Mouse (Mus musculus): ENCODE measurements around the gene Nmt1. TPM values are rescaled to one million over a fixed set of nuclear protein-coding genes. Genes with fewer than 3 reads are reported as not detected.

Nmt1 gene
- polyA plus RNA-seq, 1 experiment from 2014 or later: 26.8 TPM

GRCm38 (mm10) chr11:103010454-103011205 lies 17.4 kb upstream of the Nmt1 start:
- Histone ChIP-seq H3K9ac (ENCODE audit: low read depth, low read length) (no peak overlapping the region), H3K4me2 (ENCODE audit: low read length) (no peak overlapping the region), H3K4me1 (ENCODE audit: control insufficient read depth, insufficient read depth, low read length) (peaks cover 15% of the 10 kb centered on the region), H3K4me3 (ENCODE audit: low read depth, low read length) (no peak overlapping the region), H3K27me3 (ENCODE audit: control insufficient read depth, insufficient read depth, low read depth, low read length) (no peaks in the 10 kb centered on the region), H3K9me3 (replicated peaks; ENCODE audit: control insufficient read depth, low read length, poor library complexity, severe bottlenecking) (no peaks in the 10 kb centered on the region), H3K36me3 (ENCODE audit: control insufficient read depth, insufficient read depth, low read length) (no peaks in the 10 kb centered on the region), H3K27ac (ENCODE audit: low read length) (no peak overlapping the region)
- ATAC-seq: no peak
- WGBS: 85% methylated on average over 13 of the region's 13 CpGs

- 98% methylated on average over 2 of the region's 2 CpGs for WGBS
- no peak overlapping the region for H3K27ac ChIP-seq (ENCODE audit: low read length)
- no peaks in the 10 kb centered on the region for H3K27me3 ChIP-seq (ENCODE audit: control insufficient read depth, insufficient read depth, low read depth, low read length)
- H3K9me3 ChIP-seq (replicated peaks; ENCODE audit: control insufficient read depth, low read length, poor library complexity, severe bottlenecking): no peaks in the 10 kb centered on the region
- peaks cover 20% of the 10 kb centered on the region for H3K4me1 ChIP-seq (ENCODE audit: control insufficient read depth, insufficient read depth, low read length)
- H3K4me2 ChIP-seq (ENCODE audit: low read length): no peak overlapping the region
- no peak overlapping the region for H3K9ac ChIP-seq (ENCODE audit: low read depth, low read length)
- H3K4me3 ChIP-seq (ENCODE audit: low read depth, low read length): no peak overlapping the region
- H3K36me3 ChIP-seq (ENCODE audit: control insufficient read depth, insufficient read depth, low read length): no peaks in the 10 kb centered on the region
- no peak for ATAC-seq
Measured at GRCm38 (mm10) chr11:103011206-103011497, 16.8 kb upstream of the Nmt1 start.

GRCm38 (mm10) chr11:103015881-103016825 lies 11.8 kb upstream of the Nmt1 start:
- peak overlapping the region; percentile 92 for H3K27ac ChIP-seq (ENCODE audit: low read length)
- no peaks in the 10 kb centered on the region for H3K27me3 ChIP-seq (ENCODE audit: control insufficient read depth, insufficient read depth, low read depth, low read length)
- peak; percentile 16; the same call in 1 of the 2 replicates for ATAC-seq
- H3K4me2 ChIP-seq (ENCODE audit: low read length): peak overlapping the region; percentile 59
- H3K9me3 ChIP-seq (replicated peaks; ENCODE audit: control insufficient read depth, low read length, poor library complexity, severe bottlenecking): no peaks in the 10 kb centered on the region
- H3K4me3 ChIP-seq (ENCODE audit: low read depth, low read length): peak overlapping the region; percentile 67
- H3K9ac ChIP-seq (ENCODE audit: low read depth, low read length): peak overlapping the region; percentile 82
- H3K36me3 ChIP-seq (ENCODE audit: control insufficient read depth, insufficient read depth, low read length): no peaks in the 10 kb centered on the region
- H3K4me1 ChIP-seq (ENCODE audit: control insufficient read depth, insufficient read depth, low read length): peaks cover 16% of the 10 kb centered on the region
- 46% methylated on average over 27 of the region's 27 CpGs for WGBS

GRCm38 (mm10) chr11:103016930-103017329 lies 11.1 kb upstream of the Nmt1 start:
- Histone ChIP-seq H3K4me1 (ENCODE audit: control insufficient read depth, insufficient read depth, low read length) (peaks cover 16% of the 10 kb centered on the region), H3K27me3 (ENCODE audit: control insufficient read depth, insufficient read depth, low read depth, low read length) (no peaks in the 10 kb centered on the region), H3K9me3 (replicated peaks; ENCODE audit: control insufficient read depth, low read length, poor library complexity, severe bottlenecking) (no peaks in the 10 kb centered on the region), H3K9ac (ENCODE audit: low read depth, low read length) (peak overlapping the region; percentile 82), H3K27ac (ENCODE audit: low read length) (peak overlapping the region; percentile 92), H3K36me3 (ENCODE audit: control insufficient read depth, insufficient read depth, low read length) (no peaks in the 10 kb centered on the region), H3K4me2 (ENCODE audit: low read length) (peak overlapping the region; percentile 59), H3K4me3 (ENCODE audit: low read depth, low read length) (peak overlapping the region; percentile 67)
- ATAC-seq: peak; percentile 98
- under 1% methylated on average over 39 of the region's 41 CpGs for WGBS

GRCm38 (mm10) chr11:103017661-103018060 lies 10.3 kb upstream of the Nmt1 start:
- H3K4me1 ChIP-seq (ENCODE audit: control insufficient read depth, insufficient read depth, low read length): peaks cover 16% of the 10 kb centered on the region
- no peak overlapping the region for H3K27ac ChIP-seq (ENCODE audit: low read length)
- no peak overlapping the region for H3K4me3 ChIP-seq (ENCODE audit: low read depth, low read length)
- no peak overlapping the region for H3K9ac ChIP-seq (ENCODE audit: low read depth, low read length)
- no peak overlapping the region for H3K4me2 ChIP-seq (ENCODE audit: low read length)
- no peak for ATAC-seq
- no peaks in the 10 kb centered on the region for H3K9me3 ChIP-seq (replicated peaks; ENCODE audit: control insufficient read depth, low read length, poor library complexity, severe bottlenecking)
- no peaks in the 10 kb centered on the region for H3K27me3 ChIP-seq (ENCODE audit: control insufficient read depth, insufficient read depth, low read depth, low read length)
- H3K36me3 ChIP-seq (ENCODE audit: control insufficient read depth, insufficient read depth, low read length): no peaks in the 10 kb centered on the region
- WGBS: 75% methylated on average over 9 of the region's 9 CpGs

- Histone ChIP-seq H3K4me3 (ENCODE audit: low read depth, low read length) (no peak overlapping the region), H3K36me3 (ENCODE audit: control insufficient read depth, insufficient read depth, low read length) (no peaks in the 10 kb centered on the region), H3K9ac (ENCODE audit: low read depth, low read length) (no peak overlapping the region), H3K27ac (ENCODE audit: low read length) (no peak overlapping the region), H3K27me3 (ENCODE audit: control insufficient read depth, insufficient read depth, low read depth, low read length) (no peaks in the 10 kb centered on the region), H3K9me3 (replicated peaks; ENCODE audit: control insufficient read depth, low read length, poor library complexity, severe bottlenecking) (no peaks in the 10 kb centered on the region), H3K4me2 (ENCODE audit: low read length) (no peak overlapping the region), H3K4me1 (ENCODE audit: control insufficient read depth, insufficient read depth, low read length) (peaks cover 16% of the 10 kb centered on the region)
- 72% methylated on average over 6 of the region's 6 CpGs for WGBS
- ATAC-seq: no peak
Measured at GRCm38 (mm10) chr11:103018860-103019259, 9.1 kb upstream of the Nmt1 start.

- Histone ChIP-seq H3K27me3 (ENCODE audit: control insufficient read depth, insufficient read depth, low read depth, low read length) (no peaks in the 10 kb centered on the region), H3K4me3 (ENCODE audit: low read depth, low read length) (no peak overlapping the region), H3K4me2 (ENCODE audit: low read length) (no peak overlapping the region), H3K9me3 (replicated peaks; ENCODE audit: control insufficient read depth, low read length, poor library complexity, severe bottlenecking) (no peaks in the 10 kb centered on the region), H3K27ac (ENCODE audit: low read length) (no peak overlapping the region), H3K9ac (ENCODE audit: low read depth, low read length) (no peak overlapping the region), H3K36me3 (ENCODE audit: control insufficient read depth, insufficient read depth, low read length) (no peaks in the 10 kb centered on the region), H3K4me1 (ENCODE audit: control insufficient read depth, insufficient read depth, low read length) (peaks cover 16% of the 10 kb centered on the region)
- ATAC-seq: no peak
- 89% methylated on average over 7 of the region's 7 CpGs for WGBS
Measured at GRCm38 (mm10) chr11:103019325-103019724, 8.7 kb upstream of the Nmt1 start.

GRCm38 (mm10) chr11:103020713-103021335 lies 7.2 kb upstream of the Nmt1 start:
- H3K4me2 ChIP-seq (ENCODE audit: low read length): no peak overlapping the region
- ATAC-seq: no peak
- H3K9ac ChIP-seq (ENCODE audit: low read depth, low read length): no peak overlapping the region
- H3K27ac ChIP-seq (ENCODE audit: low read length): no peak overlapping the region
- WGBS: 71% methylated on average over 3 of the region's 3 CpGs
- peaks cover 4% of the 10 kb centered on the region for H3K4me1 ChIP-seq (ENCODE audit: control insufficient read depth, insufficient read depth, low read length)
- no peak overlapping the region for H3K4me3 ChIP-seq (ENCODE audit: low read depth, low read length)
- H3K36me3 ChIP-seq (ENCODE audit: control insufficient read depth, insufficient read depth, low read length): no peaks in the 10 kb centered on the region
- no peaks in the 10 kb centered on the region for H3K9me3 ChIP-seq (replicated peaks; ENCODE audit: control insufficient read depth, low read length, poor library complexity, severe bottlenecking)
- no peaks in the 10 kb centered on the region for H3K27me3 ChIP-seq (ENCODE audit: control insufficient read depth, insufficient read depth, low read depth, low read length)

Data from midbrain, embryonic 16.5 days (tissue).